Mouse (Mus musculus) brain, embryonic 14.5 days (tissue): ENCODE results near the gene Brd3os.

Experiments used
- CTCF ChIP-seq: fragments of 200-500 bp; IDR thresholded peaks from 2 replicates; pipeline ENCODE4 v1.5.1; 2012; ENCODE audit warnings: inconsistent platforms, mild to moderate bottlenecking, moderate library complexity, borderline replicate concordance; ENCODE audit not compliant: insufficient read depth, insufficient read length; ENCODE audit errors: extremely low read depth
- POLR2A ChIP-seq: fragments of 200-500 bp; IDR thresholded peaks from 2 replicates; pipeline ENCODE4 v1.6.1; 2012; ENCODE audit warnings: mild to moderate bottlenecking, inconsistent platforms, borderline replicate concordance; ENCODE audit not compliant: poor library complexity, insufficient read depth, insufficient read length, severe bottlenecking; ENCODE audit errors: extremely low read depth

DNA sequence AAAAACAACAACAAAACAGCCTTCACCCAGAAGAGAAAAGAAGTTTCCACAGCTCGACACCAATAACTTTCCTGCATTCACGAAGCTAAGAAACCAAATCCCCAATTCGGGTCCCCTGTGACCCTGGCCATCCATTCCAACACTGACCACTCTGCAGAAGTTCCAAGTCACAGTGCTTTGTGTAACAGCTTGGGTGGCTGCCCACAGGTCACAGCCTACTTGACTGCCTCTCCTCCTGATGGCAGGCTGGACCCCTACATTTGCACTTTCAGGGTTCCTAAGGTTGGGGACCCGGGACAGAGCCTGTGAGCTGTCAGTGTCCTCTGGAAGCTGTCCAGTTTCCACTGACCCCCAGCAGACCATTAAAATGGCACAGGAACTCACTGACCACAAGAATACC, 20.8 kb downstream of the Brd3os start:
- no peak for TF ChIP-seq CTCF
- no peak for TF ChIP-seq POLR2A
